Mouse (Mus musculus): ENCODE results near the gene Rnf145. TPM values are rescaled to one million over a fixed set of nuclear protein-coding genes. Genes with fewer than 3 reads are reported as not detected.

The Rnf145 gene
- total and polyA plus RNA-seq, 2 experiments from 2014 or later, result 23.3 to 38.1 TPM

DNA sequence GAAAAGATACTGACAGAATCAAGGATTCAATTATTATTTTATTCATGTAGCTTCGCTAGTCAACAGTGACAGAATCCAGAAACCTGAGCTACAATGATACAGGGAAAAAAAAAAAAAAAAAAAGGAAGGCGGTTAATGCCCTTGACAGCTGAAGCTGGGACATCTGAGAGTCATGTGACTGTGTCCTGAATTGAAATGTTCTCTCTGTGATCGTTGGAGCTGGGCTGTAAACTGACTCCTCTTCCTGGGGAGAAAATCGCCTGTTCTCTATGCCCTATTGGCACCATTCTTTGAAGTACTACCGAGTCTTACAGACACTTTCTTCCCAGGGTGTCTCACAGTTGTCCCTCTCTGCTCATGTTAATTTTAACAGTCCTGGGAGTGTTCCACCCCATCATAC is 15.8 kb upstream of the Rnf145 start:
- H3K27ac ChIP-seq (ENCODE audit: low read depth), result no peak overlapping the region
- H3K4me1 ChIP-seq (ENCODE audit: control insufficient read depth, insufficient read depth), result no peaks in the 10 kb centered on the region
- no peak overlapping the region for H3K4me2 ChIP-seq (ENCODE audit: low read depth, low read length)
- no peaks in the 10 kb centered on the region for H3K36me3 ChIP-seq (replicated peaks; ENCODE audit: control insufficient read depth, insufficient read depth, low read length)
- H3K4me3 ChIP-seq (ENCODE audit: low read depth, low read length), result no peak overlapping the region
- H3K9me3 ChIP-seq (replicated peaks; ENCODE audit: control insufficient read depth, low read length), result no peaks in the 10 kb centered on the region
- ATAC-seq (ENCODE audit: insufficient read depth, low read depth) (no peak), DNase-seq (ENCODE audit: low spot score) (no peak)
- H3K27me3 ChIP-seq (ENCODE audit: control insufficient read depth, insufficient read depth, low read length), result no peaks in the 10 kb centered on the region
- WGBS, result 37% methylated on average over 5 of the region's 5 CpGs
- TF ChIP-seq EP300 (IDR thresholded peaks at IDR 0.05; ENCODE audit: low read depth) (no peak), CTCF (IDR thresholded peaks at IDR 0.05; ENCODE audit: low read depth) (no peak)
- H3K9ac ChIP-seq (replicated peaks; ENCODE audit: low read depth, low read length), result no peak overlapping the region

DNA sequence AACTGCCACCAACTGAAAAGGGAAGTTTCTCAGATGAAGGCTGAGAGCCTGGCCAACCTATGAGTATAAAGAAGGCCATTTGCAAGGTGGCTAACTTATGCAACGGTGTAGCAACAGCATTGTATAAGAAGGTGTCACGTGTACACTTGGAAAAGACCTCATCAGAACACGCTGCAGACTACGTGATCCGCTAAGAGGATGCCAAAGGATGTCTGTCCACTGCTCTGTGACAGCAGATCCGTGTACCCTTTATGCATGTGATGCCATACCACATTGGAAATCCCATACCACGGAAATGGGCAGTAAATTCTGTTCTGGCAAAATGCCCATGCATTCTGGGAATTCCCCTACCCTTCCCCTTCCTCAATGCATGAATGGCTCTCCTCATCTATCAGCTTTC is 14.6 kb upstream of the Rnf145 start:
- no peaks in the 10 kb centered on the region for H3K36me3 ChIP-seq (replicated peaks; ENCODE audit: control insufficient read depth, insufficient read depth, low read length)
- no peaks in the 10 kb centered on the region for H3K27me3 ChIP-seq (ENCODE audit: control insufficient read depth, insufficient read depth, low read length)
- H3K9me3 ChIP-seq (replicated peaks; ENCODE audit: control insufficient read depth, low read length), result no peaks in the 10 kb centered on the region
- H3K9ac ChIP-seq (replicated peaks; ENCODE audit: low read depth, low read length), result no peak overlapping the region
- TF ChIP-seq EP300 (IDR thresholded peaks at IDR 0.05; ENCODE audit: low read depth) (no peak), CTCF (IDR thresholded peaks at IDR 0.05; ENCODE audit: low read depth) (no peak)
- WGBS, result 82% methylated on average over 7 of the region's 7 CpGs
- DNase-seq (ENCODE audit: low spot score) (no peak), ATAC-seq (ENCODE audit: insufficient read depth, low read depth) (no peak)
- peaks cover 8% of the 10 kb centered on the region; the same call in 1 of the 2 replicates for H3K4me1 ChIP-seq (ENCODE audit: control insufficient read depth, insufficient read depth)
- H3K4me3 ChIP-seq (ENCODE audit: low read depth, low read length), result no peak overlapping the region
- H3K27ac ChIP-seq (ENCODE audit: low read depth), result no peak overlapping the region
- H3K4me2 ChIP-seq (ENCODE audit: low read depth, low read length), result no peak overlapping the region

DNA sequence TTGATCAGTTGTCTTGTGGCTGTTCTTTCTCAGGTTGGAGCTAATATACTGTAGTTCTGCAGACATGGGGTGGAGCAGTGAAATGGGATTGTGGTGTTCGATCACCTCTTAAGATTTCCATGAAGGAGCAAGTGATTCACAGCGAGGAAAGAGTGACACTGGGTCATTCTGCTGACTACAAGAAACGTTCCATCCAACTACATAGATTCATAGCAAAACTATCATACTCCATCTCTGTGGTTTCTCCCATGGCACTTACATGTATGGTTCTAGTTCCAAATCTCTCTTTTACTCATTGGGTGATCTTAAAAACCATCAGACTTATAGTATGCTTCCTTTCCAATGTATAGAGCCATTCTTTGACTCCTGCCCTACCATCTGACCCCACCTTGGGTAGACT is 14.0 kb upstream of the Rnf145 start:
- 80% methylated on average over 3 of the region's 3 CpGs for WGBS
- no peaks in the 10 kb centered on the region for H3K36me3 ChIP-seq (replicated peaks; ENCODE audit: control insufficient read depth, insufficient read depth, low read length)

DNA sequence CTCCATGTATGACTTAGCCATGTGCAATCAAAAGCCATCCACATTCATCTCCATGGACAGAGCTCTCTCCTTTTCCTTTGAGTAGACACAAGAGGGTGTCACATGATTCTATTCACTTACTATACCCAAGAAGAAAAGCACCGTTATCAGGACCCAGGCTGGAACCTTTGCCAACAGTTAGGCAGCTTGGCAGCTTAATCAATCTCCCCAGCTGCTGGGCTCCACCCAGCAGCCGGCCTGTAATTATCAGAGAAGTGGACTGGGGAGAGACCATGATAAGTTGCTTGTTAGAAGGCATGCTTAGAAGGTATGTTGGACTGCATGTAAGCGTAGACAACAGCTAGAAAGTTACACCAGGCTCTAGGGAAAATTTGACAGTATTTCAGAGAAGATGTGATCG is 9.9 kb upstream of the Rnf145 start:
- ATAC-seq (ENCODE audit: insufficient read depth, low read depth), result no peak
- Histone ChIP-seq H3K4me3 (ENCODE audit: low read depth, low read length) (no peak overlapping the region), H3K4me1 (ENCODE audit: control insufficient read depth, insufficient read depth) (peaks cover 10% of the 10 kb centered on the region; the same call in 1 of the 2 replicates), H3K36me3 (replicated peaks; ENCODE audit: control insufficient read depth, insufficient read depth, low read length) (no peaks in the 10 kb centered on the region), H3K9me3 (replicated peaks; ENCODE audit: control insufficient read depth, low read length) (no peaks in the 10 kb centered on the region), H3K27me3 (ENCODE audit: control insufficient read depth, insufficient read depth, low read length) (no peaks in the 10 kb centered on the region), H3K27ac (ENCODE audit: low read depth) (no peak overlapping the region), H3K4me2 (ENCODE audit: low read depth, low read length) (no peak overlapping the region), H3K9ac (replicated peaks; ENCODE audit: low read depth, low read length) (no peak overlapping the region)
- 30% methylated on average over 4 of the region's 4 CpGs for WGBS
- TF ChIP-seq CTCF (IDR thresholded peaks at IDR 0.05; ENCODE audit: low read depth) (no peak), EP300 (IDR thresholded peaks at IDR 0.05; ENCODE audit: low read depth) (no peak)
- no peak for DNase-seq (ENCODE audit: low spot score)

More for the DNA sequence above, 14.0 kb upstream of the Rnf145 start:
- ATAC-seq (ENCODE audit: insufficient read depth, low read depth) (no peak), DNase-seq (ENCODE audit: low spot score) (no peak)
- no peak for TF ChIP-seq EP300 (IDR thresholded peaks at IDR 0.05; ENCODE audit: low read depth)
- TF ChIP-seq CTCF (IDR thresholded peaks at IDR 0.05; ENCODE audit: low read depth), result no peak
- Histone ChIP-seq H3K9ac (replicated peaks; ENCODE audit: low read depth, low read length) (no peak overlapping the region), H3K27ac (ENCODE audit: low read depth) (no peak overlapping the region), H3K4me3 (ENCODE audit: low read depth, low read length) (no peak overlapping the region), H3K4me1 (ENCODE audit: control insufficient read depth, insufficient read depth) (peaks cover 10% of the 10 kb centered on the region; the same call in 1 of the 2 replicates), H3K9me3 (replicated peaks; ENCODE audit: control insufficient read depth, low read length) (no peaks in the 10 kb centered on the region), H3K27me3 (ENCODE audit: control insufficient read depth, insufficient read depth, low read length) (no peaks in the 10 kb centered on the region), H3K4me2 (ENCODE audit: low read depth, low read length) (no peak overlapping the region)

DNA sequence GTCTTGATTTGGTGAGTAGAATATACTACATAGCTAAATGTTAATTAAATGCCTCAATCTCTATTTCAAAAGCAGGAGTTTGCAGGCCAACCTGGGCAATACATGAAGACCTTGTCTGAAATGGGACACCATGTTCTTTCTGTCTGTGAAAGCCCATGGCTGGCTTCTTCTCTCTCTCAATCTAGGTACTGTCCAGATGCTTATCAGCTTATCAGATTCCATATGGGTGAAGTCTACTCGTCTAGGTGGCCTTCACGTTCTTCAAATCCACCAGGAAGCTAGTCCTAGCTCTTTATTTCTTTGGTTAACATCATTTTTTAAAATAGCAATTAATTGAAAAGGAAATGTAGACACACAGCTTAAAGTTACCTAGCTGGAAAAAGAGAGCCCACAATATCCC is 8.9 kb upstream of the Rnf145 start:
- Histone ChIP-seq H3K4me3 (ENCODE audit: low read depth, low read length) (no peak overlapping the region), H3K4me1 (ENCODE audit: control insufficient read depth, insufficient read depth) (peaks cover 10% of the 10 kb centered on the region; the same call in 1 of the 2 replicates), H3K9me3 (replicated peaks; ENCODE audit: control insufficient read depth, low read length) (no peaks in the 10 kb centered on the region), H3K36me3 (replicated peaks; ENCODE audit: control insufficient read depth, insufficient read depth, low read length) (no peaks in the 10 kb centered on the region), H3K27me3 (ENCODE audit: control insufficient read depth, insufficient read depth, low read length) (no peaks in the 10 kb centered on the region), H3K4me2 (ENCODE audit: low read depth, low read length) (no peak overlapping the region), H3K9ac (replicated peaks; ENCODE audit: low read depth, low read length) (no peak overlapping the region), H3K27ac (ENCODE audit: low read depth) (no peak overlapping the region)
- WGBS, result 76% methylated on average over 2 of the region's 2 CpGs
- TF ChIP-seq EP300 (IDR thresholded peaks at IDR 0.05; ENCODE audit: low read depth) (no peak), CTCF (IDR thresholded peaks at IDR 0.05; ENCODE audit: low read depth) (no peak)
- ATAC-seq (ENCODE audit: insufficient read depth, low read depth) (no peak), DNase-seq (ENCODE audit: low spot score) (no peak)

DNA sequence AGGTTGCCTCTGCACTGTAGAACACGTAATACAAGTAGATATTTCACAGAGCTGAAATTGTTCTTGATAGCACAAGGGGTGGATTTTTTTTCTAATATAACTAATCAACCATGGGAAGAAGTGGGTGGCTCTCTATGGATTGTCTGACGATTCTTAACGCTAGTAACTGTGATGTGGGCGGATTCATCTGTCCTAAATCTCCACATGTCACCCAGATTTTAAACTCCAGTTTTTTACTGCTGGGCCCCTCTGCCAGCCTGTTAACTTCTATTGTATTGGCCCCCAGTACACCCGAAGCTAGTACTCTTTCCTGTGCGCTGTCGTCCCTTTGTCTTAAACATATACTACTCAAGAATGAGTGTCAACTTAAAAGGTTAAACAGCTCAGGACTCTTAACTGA is 8.4 kb upstream of the Rnf145 start:
- no peaks in the 10 kb centered on the region for H3K27me3 ChIP-seq (ENCODE audit: control insufficient read depth, insufficient read depth, low read length)
- no peak overlapping the region for H3K4me3 ChIP-seq (ENCODE audit: low read depth, low read length)
- no peak overlapping the region for H3K9ac ChIP-seq (replicated peaks; ENCODE audit: low read depth, low read length)
- H3K4me2 ChIP-seq (ENCODE audit: low read depth, low read length), result no peak overlapping the region
- no peaks in the 10 kb centered on the region for H3K36me3 ChIP-seq (replicated peaks; ENCODE audit: control insufficient read depth, insufficient read depth, low read length)
- no peak overlapping the region for H3K27ac ChIP-seq (ENCODE audit: low read depth)
- H3K4me1 ChIP-seq (ENCODE audit: control insufficient read depth, insufficient read depth), result peaks cover 10% of the 10 kb centered on the region; the same call in 1 of the 2 replicates
- 87% methylated on average over 7 of the region's 7 CpGs for WGBS
- ATAC-seq (ENCODE audit: insufficient read depth, low read depth) (no peak), DNase-seq (ENCODE audit: low spot score) (no peak)
- TF ChIP-seq EP300 (IDR thresholded peaks at IDR 0.05; ENCODE audit: low read depth) (no peak), CTCF (IDR thresholded peaks at IDR 0.05; ENCODE audit: low read depth) (no peak)
- no peaks in the 10 kb centered on the region for H3K9me3 ChIP-seq (replicated peaks; ENCODE audit: control insufficient read depth, low read length)

Measured in heart, postnatal 0 days (tissue).